Mouse (Mus musculus): ENCODE results near the gene Gm44503. TPM values are rescaled to one million over a fixed set of nuclear protein-coding genes. Genes with fewer than 3 reads are reported as not detected.
A peak's percentile ranks its signal among the peaks of the same experiment; 100 is the strongest.

Gm44503 gene
- total and polyA plus RNA-seq, 2 experiments from 2014 or later, result 0.10 TPM; not detected in 1

DNA sequence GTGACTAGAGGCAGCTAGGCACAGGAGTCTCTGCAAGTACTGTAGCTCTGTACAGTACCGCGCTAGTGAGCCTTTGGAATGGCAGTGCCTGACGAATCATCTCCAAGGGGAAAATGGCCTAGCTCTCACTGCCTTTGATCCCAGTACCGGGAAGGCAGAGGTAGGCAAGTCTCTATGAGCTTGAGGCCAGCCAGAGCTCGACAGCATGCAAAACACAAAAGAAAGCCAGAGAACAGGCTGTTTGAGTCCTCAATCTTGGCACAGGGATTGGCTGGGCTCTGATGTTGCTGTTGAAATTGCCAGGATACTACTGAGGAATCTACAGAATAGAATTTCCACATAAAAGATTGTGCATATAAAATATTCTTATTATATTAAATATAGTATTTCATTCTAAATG is 13.8 kb downstream of the Gm44503 start:
- Histone ChIP-seq H3K4me3 (ENCODE audit: low read depth, low read length) (no peak overlapping the region), H3K4me1 (ENCODE audit: insufficient read depth) (no peaks in the 10 kb centered on the region), H3K36me3 (ENCODE audit: insufficient read depth) (no peaks in the 10 kb centered on the region), H3K9ac (no peak overlapping the region), H3K27me3 (ENCODE audit: insufficient read depth, low read length) (no peaks in the 10 kb centered on the region), H3K9me3 (ENCODE audit: low read length) (no peaks in the 10 kb centered on the region), H3K4me2 (ENCODE audit: low read depth) (no peak overlapping the region), H3K27ac (ENCODE audit: low read depth, low read length) (no peak overlapping the region)
- peak; percentile 36 for DNase-seq
- TF ChIP-seq CTCF (IDR thresholded peaks at IDR 0.05; ENCODE audit: low read depth), result no peak
- no peak for ATAC-seq
- 66% methylated on average over 5 of the region's 5 CpGs for WGBS

DNA sequence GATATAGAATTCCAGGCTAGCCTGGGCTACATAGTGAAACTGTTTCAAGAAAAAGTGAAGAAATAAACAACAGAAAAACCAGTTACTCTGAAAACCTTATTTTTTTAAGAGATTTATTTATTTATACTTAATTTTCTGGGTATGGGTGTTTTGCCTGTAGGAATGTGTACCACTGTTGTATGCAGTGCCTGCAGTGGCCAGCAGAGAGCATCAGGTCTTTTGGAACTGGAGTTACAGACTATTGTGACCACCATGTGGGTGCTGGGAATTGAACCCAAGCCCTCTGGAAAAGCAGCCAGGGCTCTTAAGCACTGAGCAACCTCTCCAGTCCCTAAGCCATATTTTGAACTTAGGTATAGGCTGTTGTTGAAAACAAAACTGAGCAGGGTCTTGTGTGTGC is 14.3 kb downstream of the Gm44503 start:
- Histone ChIP-seq H3K36me3 (ENCODE audit: insufficient read depth) (no peaks in the 10 kb centered on the region), H3K9me3 (ENCODE audit: low read length) (no peaks in the 10 kb centered on the region), H3K27ac (ENCODE audit: low read depth, low read length) (no peak overlapping the region), H3K4me1 (ENCODE audit: insufficient read depth) (no peaks in the 10 kb centered on the region), H3K4me3 (ENCODE audit: low read depth, low read length) (no peak overlapping the region), H3K4me2 (ENCODE audit: low read depth) (no peak overlapping the region), H3K27me3 (ENCODE audit: insufficient read depth, low read length) (no peaks in the 10 kb centered on the region), H3K9ac (no peak overlapping the region)
- no peak for DNase-seq
- 0 out of 2 replicates have a peak, but pooled peaks have one; percentile 19 for TF ChIP-seq CTCF (IDR thresholded peaks at IDR 0.05; ENCODE audit: low read depth)
- no peak for ATAC-seq

DNA sequence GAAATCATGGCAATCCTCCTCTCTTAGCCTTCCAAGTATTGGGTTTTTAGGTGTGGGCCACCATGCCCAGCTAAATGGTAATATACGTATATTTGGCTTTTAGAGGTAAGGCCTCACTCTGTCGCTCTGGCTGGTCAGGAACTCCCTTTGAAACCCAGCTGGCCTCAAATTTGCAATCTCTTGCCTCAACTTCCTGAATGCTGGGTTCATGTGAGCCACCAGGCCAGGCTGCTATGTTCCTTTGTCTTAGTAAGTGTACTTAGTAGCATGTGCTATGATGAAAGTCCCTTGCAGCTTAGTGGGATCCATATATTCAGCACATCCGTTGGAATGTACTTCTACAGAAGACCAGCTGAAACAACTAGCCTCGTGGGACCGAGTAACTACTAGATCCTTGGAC is 16.1 kb downstream of the Gm44503 start:
- ATAC-seq, result no peak
- 84% methylated on average over 5 of the region's 5 CpGs for WGBS

DNA sequence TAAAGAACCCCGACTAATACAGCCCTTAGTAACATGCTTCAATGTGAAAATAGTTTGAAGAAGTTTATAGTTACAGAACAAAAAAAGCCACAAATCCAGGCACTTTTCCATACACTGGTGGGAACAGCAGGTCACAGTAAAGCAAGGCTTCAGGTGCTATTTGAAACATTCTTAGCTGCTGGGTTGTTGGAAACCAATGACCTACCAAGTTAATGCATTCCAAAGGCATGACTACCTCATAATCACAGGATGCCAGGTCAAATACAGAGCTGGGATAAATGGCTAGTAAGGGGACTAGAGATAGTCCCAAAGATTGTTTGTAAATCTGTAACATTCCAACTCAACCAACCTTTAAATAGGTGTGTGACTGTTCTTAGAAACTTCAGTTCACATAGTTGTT is 16.6 kb downstream of the Gm44503 start:
- Histone ChIP-seq H3K4me1 (ENCODE audit: insufficient read depth) (no peaks in the 10 kb centered on the region), H3K9me3 (ENCODE audit: low read length) (no peaks in the 10 kb centered on the region), H3K4me3 (ENCODE audit: low read depth, low read length) (no peak overlapping the region), H3K27ac (ENCODE audit: low read depth, low read length) (no peak overlapping the region), H3K4me2 (ENCODE audit: low read depth) (no peak overlapping the region), H3K9ac (no peak overlapping the region), H3K27me3 (ENCODE audit: insufficient read depth, low read length) (no peaks in the 10 kb centered on the region), H3K36me3 (ENCODE audit: insufficient read depth) (no peaks in the 10 kb centered on the region)
- DNase-seq (no peak), ATAC-seq (no peak)
- TF ChIP-seq CTCF (IDR thresholded peaks at IDR 0.05; ENCODE audit: low read depth), result no peak
- WGBS, result 98% methylated on average over 1 of the region's 1 CpGs

More for the DNA sequence above, 16.1 kb downstream of the Gm44503 start:
- H3K9me3 ChIP-seq (ENCODE audit: low read length), result no peaks in the 10 kb centered on the region
- H3K9ac ChIP-seq, result no peak overlapping the region
- no peaks in the 10 kb centered on the region for H3K27me3 ChIP-seq (ENCODE audit: insufficient read depth, low read length)
- no peak for DNase-seq
- no peaks in the 10 kb centered on the region for H3K36me3 ChIP-seq (ENCODE audit: insufficient read depth)
- H3K4me2 ChIP-seq (ENCODE audit: low read depth), result no peak overlapping the region
- no peaks in the 10 kb centered on the region for H3K4me1 ChIP-seq (ENCODE audit: insufficient read depth)
- no peak for TF ChIP-seq CTCF (IDR thresholded peaks at IDR 0.05; ENCODE audit: low read depth)
- no peak overlapping the region for H3K4me3 ChIP-seq (ENCODE audit: low read depth, low read length)
- no peak overlapping the region for H3K27ac ChIP-seq (ENCODE audit: low read depth, low read length)

DNA sequence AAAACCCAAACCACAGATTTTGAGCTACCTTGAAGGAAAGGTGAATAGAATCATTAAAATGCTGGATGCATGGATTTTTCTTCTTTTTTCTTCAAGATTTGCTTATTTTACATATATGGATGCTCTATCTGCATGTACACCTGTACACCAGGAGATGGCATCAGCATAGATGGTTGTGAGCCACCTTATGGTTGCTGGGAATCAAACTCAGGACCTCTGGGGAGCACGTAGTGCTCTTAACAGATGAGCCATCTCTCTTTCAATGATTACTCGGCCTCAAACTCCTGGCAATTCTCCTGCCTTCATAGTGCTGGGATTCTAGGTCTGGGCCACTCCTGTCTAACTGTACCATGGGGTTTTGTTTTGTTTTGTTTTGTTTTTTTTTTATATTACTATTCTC is 24.4 kb downstream of the Gm44503 start:
- Histone ChIP-seq H3K4me3 (ENCODE audit: low read depth, low read length) (no peak overlapping the region), H3K27ac (ENCODE audit: low read depth, low read length) (no peak overlapping the region), H3K4me1 (ENCODE audit: insufficient read depth) (peaks cover 20% of the 10 kb centered on the region; the same call in 1 of the 2 replicates), H3K27me3 (ENCODE audit: insufficient read depth, low read length) (no peaks in the 10 kb centered on the region), H3K9me3 (ENCODE audit: low read length) (no peaks in the 10 kb centered on the region), H3K36me3 (ENCODE audit: insufficient read depth) (no peaks in the 10 kb centered on the region), H3K4me2 (ENCODE audit: low read depth) (no peak overlapping the region), H3K9ac (no peak overlapping the region)
- TF ChIP-seq CTCF (IDR thresholded peaks at IDR 0.05; ENCODE audit: low read depth), result peak; percentile 10; the same call in 1 of the 2 replicates
- ATAC-seq, result no peak
- 74% methylated on average over 2 of the region's 2 CpGs for WGBS
- DNase-seq, result no peak

DNA sequence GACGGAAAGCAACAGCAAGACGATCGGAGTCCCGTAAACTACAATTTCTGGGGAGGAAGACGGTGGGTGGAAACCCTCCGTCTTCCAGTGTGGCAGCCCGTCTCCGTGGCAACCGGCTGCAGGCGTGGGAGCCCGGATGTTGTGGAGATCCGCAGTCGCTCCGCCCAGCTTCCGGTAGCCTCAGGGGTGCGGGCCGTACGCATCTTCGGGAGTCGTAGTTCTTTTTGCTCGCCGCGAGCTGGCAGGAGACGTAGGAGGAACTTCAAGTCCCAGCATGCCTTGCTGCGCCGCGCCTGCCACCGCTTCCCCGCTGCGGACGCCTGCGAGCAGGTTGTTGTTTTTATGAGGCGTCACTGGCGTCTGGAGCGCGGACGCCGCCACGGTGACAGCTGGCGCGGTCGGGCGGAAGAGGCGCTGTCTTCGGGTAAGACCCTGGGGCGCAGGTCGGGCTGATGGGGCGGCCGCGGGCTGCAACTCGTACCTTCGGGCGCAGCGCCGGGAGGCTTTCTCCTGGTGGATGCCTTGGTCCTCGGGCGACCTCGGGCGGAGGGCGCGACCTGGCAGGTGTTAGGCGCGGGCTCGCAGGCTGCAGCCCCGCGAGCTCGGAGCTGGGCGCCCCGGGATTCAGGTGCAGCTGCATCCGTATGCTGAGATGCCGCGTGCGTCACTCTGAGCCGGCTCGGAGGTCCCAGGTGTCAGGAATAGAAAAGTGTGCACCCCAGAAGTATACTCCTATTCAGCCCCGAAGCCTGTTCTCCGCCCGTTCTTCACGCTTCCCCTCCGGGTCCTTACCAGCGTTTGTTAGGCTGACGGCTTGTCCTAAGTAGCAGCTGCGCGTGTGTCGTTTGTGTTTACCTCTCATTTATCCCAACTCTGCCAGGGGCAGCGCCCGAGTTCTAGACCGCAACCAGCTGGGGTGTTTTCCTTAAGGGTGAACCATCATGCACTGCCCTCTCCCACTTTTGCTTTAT is 26.9 kb downstream of the Gm44503 start, which contains the start of the genes Ccpg1os and Ccpg1:
Gene Ccpg1os, minus strand, starts transcription at position 133 of the 971 bp plus-strand sequence.
Gene Ccpg1, plus strand, starts transcription at position 180 of the 971 bp plus-strand sequence.
- H3K4me2 ChIP-seq (ENCODE audit: low read depth), result peak within 1 kb of the TSS; percentile 85
- peaks cover 20% of the 10 kb centered on the region; the same call in 1 of the 2 replicates for H3K4me1 ChIP-seq (ENCODE audit: insufficient read depth)
- H3K36me3 ChIP-seq (ENCODE audit: insufficient read depth), result no peaks in the 10 kb centered on the region
- peak; percentile 100 for ATAC-seq
- peak; percentile 98 for DNase-seq
- H3K27ac ChIP-seq (ENCODE audit: low read depth, low read length), result peak within 1 kb of the TSS; percentile 92
- WGBS, result 3% methylated on average over 83 of the region's 88 CpGs
- peak; percentile 43; the same call in 1 of the 2 replicates for TF ChIP-seq CTCF (IDR thresholded peaks at IDR 0.05; ENCODE audit: low read depth)
- peak within 1 kb of the TSS; percentile 85 for H3K9ac ChIP-seq
- H3K4me3 ChIP-seq (ENCODE audit: low read depth, low read length), result peak within 1 kb of the TSS; percentile 94
- no peaks in the 10 kb centered on the region for H3K9me3 ChIP-seq (ENCODE audit: low read length)
- H3K27me3 ChIP-seq (ENCODE audit: insufficient read depth, low read length), result no peaks in the 10 kb centered on the region

DNA sequence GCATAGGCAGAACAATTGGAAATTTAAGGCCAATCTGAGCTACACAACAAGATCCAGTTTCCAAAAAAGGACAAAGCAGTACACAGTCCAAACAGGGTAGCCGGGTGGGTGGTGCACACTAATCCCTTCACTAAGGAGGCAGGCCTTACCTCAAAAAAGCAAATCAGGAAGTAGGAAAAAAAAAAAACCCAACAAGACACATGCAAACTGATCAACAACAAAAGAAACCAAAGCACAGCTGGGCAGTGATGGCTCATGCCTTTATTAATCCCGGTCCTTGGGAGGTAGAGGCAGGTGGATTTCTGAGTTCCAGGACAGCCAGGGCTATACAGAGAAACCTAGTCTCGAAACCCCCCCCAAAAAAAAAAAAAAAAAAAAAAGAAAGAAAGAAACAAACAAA is 29.1 kb downstream of the Gm44503 start:
- H3K4me1 ChIP-seq (ENCODE audit: insufficient read depth), result peaks cover 20% of the 10 kb centered on the region; the same call in 1 of the 2 replicates
- WGBS, result 54% methylated on average over 3 of the region's 3 CpGs
- H3K27ac ChIP-seq (ENCODE audit: low read depth, low read length), result no peak overlapping the region
- H3K4me2 ChIP-seq (ENCODE audit: low read depth), result no peak overlapping the region
- H3K9me3 ChIP-seq (ENCODE audit: low read length), result no peaks in the 10 kb centered on the region
- DNase-seq (no peak), ATAC-seq (no peak)
- no peak for TF ChIP-seq CTCF (IDR thresholded peaks at IDR 0.05; ENCODE audit: low read depth)
- H3K9ac ChIP-seq, result no peak overlapping the region
- no peaks in the 10 kb centered on the region for H3K36me3 ChIP-seq (ENCODE audit: insufficient read depth)
- no peaks in the 10 kb centered on the region for H3K27me3 ChIP-seq (ENCODE audit: insufficient read depth, low read length)
- H3K4me3 ChIP-seq (ENCODE audit: low read depth, low read length), result no peak overlapping the region

Data from forebrain, postnatal 0 days (tissue).